Mouse (Mus musculus): Measurements from ENCODE around the gene Hoxb3. TPM values are rescaled to one million over a fixed set of nuclear protein-coding genes. Genes with fewer than 3 reads are reported as not detected.

Hoxb3 gene
- polyA plus RNA-seq, 3 experiments from 2014 or later = 0.86 TPM; not detected in 2

- ATAC-seq = no peak
Observed at GRCm38 (mm10) chr11:96354376-96354775, 31.2 kb downstream of the Hoxb3 start.

- no peak for ATAC-seq
Observed at GRCm38 (mm10) chr11:96354801-96355311, 31.7 kb downstream of the Hoxb3 start.

- no peak for ATAC-seq
Observed at GRCm38 (mm10) chr11:96363807-96364206, 40.7 kb downstream of the Hoxb3 start.

GRCm38 (mm10) chr11:96365441-96366091 lies 42.4 kb downstream of the Hoxb3 start, which contains the start of gene Hoxb1:
Gene Hoxb1, plus strand, starts transcription at chr11:96365752.
- ATAC-seq = no peak

GRCm38 (mm10) chr11:96366092-96367041 lies 43.2 kb downstream of the Hoxb3 start:
- no peak for ATAC-seq

- no peak for ATAC-seq
Observed at GRCm38 (mm10) chr11:96367141-96367540, 44.0 kb downstream of the Hoxb3 start.

GRCm38 (mm10) chr11:96368686-96369085 lies 45.6 kb downstream of the Hoxb3 start:
- ATAC-seq = no peak

- ATAC-seq = no peak
Observed at GRCm38 (mm10) chr11:96369140-96369539, 46.0 kb downstream of the Hoxb3 start.

- no peak for ATAC-seq
Observed at GRCm38 (mm10) chr11:96371726-96372125, 48.6 kb downstream of the Hoxb3 start.

GRCm38 (mm10) chr11:96372519-96372918 lies 49.4 kb downstream of the Hoxb3 start:
- ATAC-seq = no peak

- ATAC-seq = no peak
Observed at GRCm38 (mm10) chr11:96374810-96375209, 51.7 kb downstream of the Hoxb3 start.

- ATAC-seq = no peak
Observed at GRCm38 (mm10) chr11:96383381-96383780, 60.3 kb downstream of the Hoxb3 start.

GRCm38 (mm10) chr11:96387635-96388034 lies 64.5 kb downstream of the Hoxb3 start:
- no peak for ATAC-seq

- ATAC-seq = no peak
Observed at GRCm38 (mm10) chr11:96396772-96397626, 73.9 kb downstream of the Hoxb3 start.

Other genes with a start within 250 kb of the Hoxb3 start
- 100 to 1,000 TPM; 336 to 391 (median 363) TPM for gene Atp5g1, start 247.7 kb upstream of the Hoxb3 start, polyA plus RNA-seq (2017; shearing (Covaris generic))
- gene Calcoco2, start 211.4 kb upstream of the Hoxb3 start, polyA plus RNA-seq (2017; shearing (Covaris generic)) = not detected
- not detected for gene Ttll6, start 189.5 kb upstream of the Hoxb3 start, polyA plus RNA-seq (2017; shearing (Covaris generic))
- not detected for gene Hoxb13, start 129.0 kb upstream of the Hoxb3 start, polyA plus RNA-seq (2017; shearing (Covaris generic))
- gene Hoxb9, start 51.9 kb upstream of the Hoxb3 start, polyA plus RNA-seq (2017; shearing (Covaris generic)) = not detected
- not detected for gene Hoxb8, start 41.4 kb upstream of the Hoxb3 start, polyA plus RNA-seq (2017; shearing (Covaris generic))
- gene Hoxb7, start 36.7 kb upstream of the Hoxb3 start, polyA plus RNA-seq (2017; shearing (Covaris generic)) = not detected
- not detected for gene Hoxb6, start 30.9 kb upstream of the Hoxb3 start, polyA plus RNA-seq (2017; shearing (Covaris generic))
- gene Hoxb5, start 20.0 kb upstream of the Hoxb3 start, polyA plus RNA-seq (2017; shearing (Covaris generic)) = not detected
- 1 to 10 TPM in 2 of 3 experiments, under 1 TPM in 1; 0.92 to 1.5 (median 1.2) TPM for gene Hoxb4, start 5.1 kb upstream of the Hoxb3 start, polyA plus RNA-seq (2017; shearing (Covaris generic))
- not detected for gene Hoxb2, start 27.2 kb downstream of the Hoxb3 start, polyA plus RNA-seq (2017; shearing (Covaris generic))
- gene Hoxb1, start 42.4 kb downstream of the Hoxb3 start, polyA plus RNA-seq (2017; shearing (Covaris generic)) = not detected
- 100 to 1,000 TPM; 537 to 839 (median 722) TPM for gene Skap1, start 141.3 kb downstream of the Hoxb3 start, polyA plus RNA-seq (2017; shearing (Covaris generic))

All from inflammation-experienced regulatory T-cells, adult 6 months (primary cell).